Mouse (Mus musculus): Measurements from ENCODE around the gene Gm44503. TPM values are rescaled to one million over a fixed set of nuclear protein-coding genes. Genes with fewer than 3 reads are reported as not detected.
A peak's percentile ranks its signal among the peaks of the same experiment; 100 is the strongest.

The Gm44503 gene
- polyA plus RNA-seq (2015; fragmentation: Nextera tagmentation; extraction: Ambion mirVana) = not detected in 2 replicates

DNA sequence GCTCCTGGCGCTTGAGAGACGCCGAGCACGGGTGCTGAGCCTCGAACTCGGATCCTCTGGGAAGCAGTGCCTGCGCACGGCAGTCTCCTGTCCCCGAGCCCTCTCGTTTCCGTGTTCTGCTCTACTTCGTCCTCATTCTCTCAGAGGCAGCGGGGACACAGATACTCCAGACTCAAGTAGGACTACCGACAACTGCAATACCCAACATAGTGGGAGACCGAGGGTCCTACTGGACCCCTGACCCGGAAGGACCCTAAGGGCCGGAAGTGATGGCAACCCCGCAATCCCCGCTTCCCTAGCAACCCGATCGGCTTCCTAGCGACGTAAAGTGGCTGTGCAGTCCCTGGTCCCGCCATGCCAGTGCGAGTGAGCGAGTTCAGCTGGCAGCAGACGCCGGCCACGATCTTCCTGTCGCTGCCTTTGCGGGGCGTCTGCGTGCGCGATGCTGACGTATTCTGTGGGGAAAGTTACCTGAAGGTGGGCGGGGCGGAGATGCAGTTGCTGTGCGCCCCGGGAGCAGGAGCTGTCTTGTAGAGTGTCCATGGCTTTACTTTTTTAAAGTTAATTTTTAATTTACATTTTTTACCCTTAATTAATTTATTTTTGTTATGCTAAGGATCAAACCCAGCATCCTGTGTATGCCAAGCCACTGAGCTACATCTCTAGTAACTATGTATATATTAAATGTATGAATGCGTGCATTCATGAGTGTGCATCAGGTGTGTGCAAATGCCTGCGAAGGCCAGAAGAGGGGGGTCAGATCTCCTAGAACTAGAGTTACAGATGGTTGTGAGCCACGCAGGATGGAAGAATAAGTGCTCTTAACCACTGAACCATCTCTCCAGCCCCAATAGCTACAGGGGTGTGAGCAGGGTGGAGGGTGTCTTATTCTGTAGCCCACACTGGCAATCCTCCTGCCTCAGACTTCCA, at the start of gene Gm44503, which contains the start of gene Dyx1c1:
Gm44503 (plus strand) TSS at position 332 of the 930 bp plus-strand sequence.
Dyx1c1 (plus strand) TSS at position 265 of the 930 bp plus-strand sequence.
- Histone ChIP-seq H3K4me3 (peak within 1 kb of the TSS; percentile 56), H3K27ac (replicated peaks) (peak within 1 kb of the TSS; percentile 74), H3K4me1 (replicated peaks) (peaks cover 13% of the 10 kb centered on the region), H3K9me3 (no peaks in the 10 kb centered on the region), H3K4me2 (peak within 1 kb of the TSS; percentile 62), H3K27me3 (no peaks in the 10 kb centered on the region), H3K9ac (peak within 1 kb of the TSS; percentile 36), H3K36me3 (no peaks in the 10 kb centered on the region)
- peak; percentile 97 for ATAC-seq (ENCODE audit: low FRiP score, low read depth)
- 1% methylated on average over 43 of the region's 43 CpGs for WGBS

DNA sequence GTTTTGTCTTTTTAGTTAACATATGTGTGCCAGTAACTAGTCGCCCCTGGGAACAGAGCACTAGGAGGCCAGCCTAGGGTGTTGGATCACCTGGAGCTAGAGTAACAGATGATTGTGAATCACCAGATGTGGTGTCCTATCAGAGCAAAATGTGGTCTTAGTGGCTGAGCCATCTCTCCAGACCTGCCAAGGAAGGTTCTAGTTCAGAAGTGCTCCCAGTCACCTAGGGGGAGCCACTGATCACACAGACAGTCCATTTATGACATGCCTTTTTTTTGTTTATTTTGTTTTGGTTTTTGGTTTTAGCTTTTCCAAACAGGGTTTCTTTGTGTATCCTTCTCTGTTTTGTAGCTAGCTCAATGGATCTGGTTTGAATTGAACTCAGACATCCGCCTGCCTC, 47.3 kb upstream of the Gm44503 start:
- ATAC-seq (ENCODE audit: low FRiP score, low read depth) = no peak
- WGBS = 90% methylated on average over 2 of the region's 2 CpGs

DNA sequence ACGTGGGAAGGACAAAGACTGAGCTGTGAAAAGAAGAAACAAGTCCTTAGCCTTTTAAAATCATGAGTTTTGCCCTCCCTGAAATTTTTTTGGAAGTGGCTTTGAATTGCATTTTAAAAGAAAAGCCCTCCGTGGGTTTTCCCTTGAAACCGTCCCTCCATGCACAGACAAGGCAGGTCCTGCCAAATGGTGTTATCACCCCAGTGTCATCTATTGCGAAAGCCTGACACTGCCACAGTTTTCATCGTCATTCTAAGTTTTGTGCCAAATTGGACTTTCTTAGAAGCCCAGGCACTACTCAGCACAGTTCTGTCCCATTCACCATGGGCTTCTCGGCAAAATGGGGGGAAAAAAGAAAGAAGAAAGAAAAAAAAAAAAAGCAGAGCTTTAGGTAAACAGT, 45.1 kb upstream of the Gm44503 start:
- Histone ChIP-seq H3K9ac (0 out of 2 replicates have a peak overlapping the region, but pooled peaks have one; percentile 4), H3K36me3 (no peaks in the 10 kb centered on the region), H3K27me3 (no peaks in the 10 kb centered on the region), H3K4me3 (no peak overlapping the region), H3K4me2 (no peak overlapping the region), H3K9me3 (no peaks in the 10 kb centered on the region), H3K27ac (replicated peaks) (no peak overlapping the region), H3K4me1 (replicated peaks) (no peaks in the 10 kb centered on the region)
- WGBS = 78% methylated on average over 6 of the region's 6 CpGs
- ATAC-seq (ENCODE audit: low FRiP score, low read depth) = no peak

More for the DNA sequence above, 47.3 kb upstream of the Gm44503 start:
- H3K9me3 ChIP-seq = no peaks in the 10 kb centered on the region
- no peak overlapping the region for H3K4me2 ChIP-seq
- no peak overlapping the region for H3K27ac ChIP-seq (replicated peaks)
- no peaks in the 10 kb centered on the region for H3K36me3 ChIP-seq
- no peaks in the 10 kb centered on the region; the same call in 1 of the 2 replicates for H3K4me1 ChIP-seq (replicated peaks)
- no peak overlapping the region for H3K4me3 ChIP-seq
- H3K27me3 ChIP-seq = no peaks in the 10 kb centered on the region
- no peak overlapping the region for H3K9ac ChIP-seq

DNA sequence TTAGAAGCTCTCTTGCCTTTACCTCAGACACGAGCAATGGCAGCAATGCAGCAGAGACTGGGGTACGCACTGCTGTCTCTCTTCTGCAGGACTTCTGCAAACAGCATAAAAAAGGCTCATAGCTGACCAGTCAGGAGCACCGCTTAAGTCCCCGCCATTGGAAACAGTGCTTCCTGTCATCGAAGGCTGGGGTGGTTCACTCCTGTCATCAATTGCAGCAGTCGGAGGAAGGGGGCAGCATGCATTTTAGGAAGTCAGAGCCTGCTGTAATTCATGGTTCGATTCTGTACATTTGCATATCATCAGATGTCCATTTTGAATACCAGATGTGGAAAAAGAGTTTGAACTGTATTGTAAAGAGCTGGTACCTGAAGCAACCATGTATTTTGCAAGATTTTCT, 42.9 kb upstream of the Gm44503 start:
- Histone ChIP-seq H3K27ac (replicated peaks) (no peak overlapping the region), H3K36me3 (no peaks in the 10 kb centered on the region), H3K4me1 (replicated peaks) (no peaks in the 10 kb centered on the region), H3K9me3 (no peaks in the 10 kb centered on the region), H3K27me3 (no peaks in the 10 kb centered on the region), H3K4me3 (no peak overlapping the region), H3K9ac (no peak overlapping the region), H3K4me2 (no peak overlapping the region)
- WGBS = 75% methylated on average over 7 of the region's 7 CpGs
- no peak for ATAC-seq (ENCODE audit: low FRiP score, low read depth)

DNA sequence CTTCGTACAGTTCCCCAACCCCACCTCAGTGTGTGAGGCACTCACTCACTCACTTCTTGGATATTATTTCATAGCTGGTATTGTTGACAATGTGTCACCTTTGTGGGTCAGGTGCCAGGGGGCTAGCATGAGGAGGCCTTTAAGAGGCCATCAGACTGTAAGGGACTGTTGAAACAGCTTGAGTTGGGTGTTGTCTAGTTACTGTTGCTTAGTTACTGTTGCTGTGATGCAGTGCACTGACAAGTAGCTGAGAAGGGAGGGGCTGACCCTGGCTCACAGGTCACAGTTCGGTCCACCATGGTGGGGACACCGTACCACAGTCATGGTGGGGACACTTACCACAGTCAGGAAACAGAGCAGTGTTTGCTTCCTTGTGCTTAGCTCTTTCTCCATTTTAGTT, 35.6 kb upstream of the Gm44503 start:
- ATAC-seq (ENCODE audit: low FRiP score, low read depth) = no peak
- H3K4me3 ChIP-seq = no peak overlapping the region

DNA sequence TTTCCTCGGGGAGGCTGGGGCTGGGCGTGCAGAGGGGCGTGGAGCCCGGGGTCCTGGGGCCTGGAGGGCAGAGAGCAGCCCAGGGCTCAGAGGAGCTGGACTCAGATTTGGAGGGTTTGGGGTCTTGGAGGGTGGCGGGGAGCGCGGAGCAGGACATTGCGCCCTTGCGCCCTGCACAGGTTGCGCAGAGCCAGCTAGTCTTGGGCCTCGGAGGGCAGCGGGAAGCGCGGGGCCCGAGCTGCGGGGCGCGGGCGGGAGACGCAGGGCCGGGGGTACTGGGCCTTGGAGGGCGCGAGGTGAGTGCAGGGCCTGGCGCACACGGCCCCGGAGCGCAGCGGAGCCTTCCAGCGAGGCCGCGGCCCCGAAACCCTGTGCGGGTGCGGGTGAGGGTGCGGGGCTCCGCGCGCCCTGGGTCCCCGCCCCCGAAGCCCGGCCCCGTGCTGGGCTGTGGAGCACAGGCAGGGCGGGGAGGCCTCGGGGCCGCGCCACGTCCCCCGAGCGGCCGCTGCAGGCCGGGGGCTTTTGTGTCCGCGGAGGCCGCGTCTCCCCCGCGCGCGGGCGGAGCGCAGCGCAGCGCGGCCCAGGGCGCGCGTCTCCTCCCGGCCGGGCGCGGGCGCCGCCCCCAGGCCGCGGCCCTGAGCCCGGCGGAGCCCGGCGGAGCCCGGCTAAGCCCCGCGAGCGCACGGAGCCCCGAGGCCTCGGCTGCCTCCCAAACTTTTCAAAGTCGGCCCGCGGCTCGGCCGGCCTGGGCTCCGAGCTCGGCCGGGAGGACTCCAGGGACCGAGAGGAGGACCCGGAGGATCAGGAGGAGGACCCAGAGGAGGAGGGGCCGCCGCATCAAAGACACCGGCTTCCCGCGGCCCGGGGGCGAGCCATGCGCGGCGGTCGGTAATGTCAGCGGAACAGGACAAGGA, 33.4 kb upstream of the Gm44503 start, which contains the start of gene Pygo1:
Pygo1 (plus strand) TSS at position 625 of the 914 bp plus-strand sequence.
- WGBS = under 1% methylated on average over 57 of the region's 108 CpGs
- Histone ChIP-seq H3K9me3 (no peaks in the 10 kb centered on the region), H3K9ac (peak within 1 kb of the TSS; percentile 72), H3K4me2 (peak within 1 kb of the TSS; percentile 91), H3K27me3 (no peaks in the 10 kb centered on the region), H3K36me3 (no peaks in the 10 kb centered on the region), H3K27ac (replicated peaks) (peak within 1 kb of the TSS; percentile 84), H3K4me3 (peak within 1 kb of the TSS; percentile 53), H3K4me1 (replicated peaks) (peaks cover 27% of the 10 kb centered on the region)
- peak; percentile 82 for ATAC-seq (ENCODE audit: low FRiP score, low read depth)

More for the DNA sequence above, 35.6 kb upstream of the Gm44503 start:
- no peaks in the 10 kb centered on the region for H3K36me3 ChIP-seq
- peaks cover 25% of the 10 kb centered on the region for H3K4me1 ChIP-seq (replicated peaks)
- H3K27ac ChIP-seq (replicated peaks) = no peak overlapping the region
- no peak overlapping the region for H3K4me2 ChIP-seq
- no peak overlapping the region for H3K9ac ChIP-seq
- no peaks in the 10 kb centered on the region for H3K9me3 ChIP-seq
- no peaks in the 10 kb centered on the region for H3K27me3 ChIP-seq
- WGBS = 70% methylated on average over 3 of the region's 3 CpGs

GRCm38 (mm10) chr9:72925935-72926258, 32.8 kb upstream of the Gm44503 start:
- ATAC-seq (ENCODE audit: low FRiP score, low read depth) = no peak; the same call in 1 of the 2 replicates
- under 1% methylated on average over 19 of the region's 20 CpGs for WGBS
- peak overlapping the region; percentile 72 for H3K9ac ChIP-seq
- H3K4me2 ChIP-seq = peak overlapping the region; percentile 91
- H3K27ac ChIP-seq (replicated peaks) = peak overlapping the region; percentile 84
- H3K4me1 ChIP-seq (replicated peaks) = peaks cover 27% of the 10 kb centered on the region
- H3K4me3 ChIP-seq = peak overlapping the region; percentile 53
- H3K27me3 ChIP-seq = no peaks in the 10 kb centered on the region
- no peaks in the 10 kb centered on the region for H3K36me3 ChIP-seq
- no peaks in the 10 kb centered on the region for H3K9me3 ChIP-seq

DNA sequence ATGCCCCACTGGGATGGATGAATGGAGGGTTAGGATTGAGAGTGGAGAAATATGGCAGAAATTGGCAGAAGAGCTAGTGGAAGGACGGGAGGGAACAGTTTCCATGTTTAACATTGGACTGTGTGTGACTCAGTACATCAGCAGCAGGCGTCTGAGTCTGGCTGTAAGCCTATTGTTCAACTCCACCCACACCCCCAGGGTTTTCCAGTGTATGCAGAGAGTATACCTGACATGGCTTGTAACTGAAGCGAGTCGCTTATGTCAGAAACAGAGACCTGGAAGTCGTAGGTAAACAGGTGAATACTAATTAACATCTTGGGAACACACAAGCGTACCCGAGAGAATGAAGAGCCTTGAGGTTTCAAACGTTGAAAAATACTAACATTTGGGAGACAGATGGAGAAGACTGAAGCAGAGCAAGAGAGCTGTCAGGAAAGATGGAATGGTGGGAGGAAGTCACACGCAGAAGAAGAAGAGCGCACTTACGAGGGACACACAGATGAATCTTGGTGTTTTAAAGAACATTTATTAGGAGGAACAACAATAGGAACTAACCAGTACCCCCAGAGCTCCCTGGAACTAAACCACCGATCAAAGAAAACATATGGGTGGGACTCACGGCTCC, 27.4 kb upstream of the Gm44503 start:
- no peak for ATAC-seq (ENCODE audit: low FRiP score, low read depth)
- Histone ChIP-seq H3K27me3 (no peaks in the 10 kb centered on the region), H3K9me3 (no peaks in the 10 kb centered on the region), H3K4me3 (no peak overlapping the region), H3K36me3 (no peaks in the 10 kb centered on the region), H3K4me1 (replicated peaks) (peaks cover 20% of the 10 kb centered on the region), H3K9ac (no peak overlapping the region), H3K4me2 (no peak overlapping the region), H3K27ac (replicated peaks) (no peak overlapping the region)
- WGBS = 79% methylated on average over 13 of the region's 13 CpGs

- ATAC-seq (ENCODE audit: low FRiP score, low read depth) = no peak
- Histone ChIP-seq H3K9ac (no peak overlapping the region), H3K27me3 (no peaks in the 10 kb centered on the region), H3K4me1 (replicated peaks) (no peaks in the 10 kb centered on the region), H3K27ac (replicated peaks) (no peak overlapping the region), H3K9me3 (no peaks in the 10 kb centered on the region), H3K4me2 (no peak overlapping the region), H3K36me3 (no peaks in the 10 kb centered on the region), H3K4me3 (no peak overlapping the region)
- 84% methylated on average over 4 of the region's 4 CpGs for WGBS
Observed at GRCm38 (mm10) chr9:72935309-72935708, 23.3 kb upstream of the Gm44503 start.

GRCm38 (mm10) chr9:72936301-72936700, 22.4 kb upstream of the Gm44503 start:
- WGBS = 74% methylated on average over 2 of the region's 2 CpGs
- no peaks in the 10 kb centered on the region for H3K36me3 ChIP-seq
- no peak for ATAC-seq (ENCODE audit: low FRiP score, low read depth)
- H3K27me3 ChIP-seq = no peaks in the 10 kb centered on the region
- no peaks in the 10 kb centered on the region for H3K9me3 ChIP-seq
- no peak overlapping the region for H3K4me2 ChIP-seq
- no peaks in the 10 kb centered on the region for H3K4me1 ChIP-seq (replicated peaks)
- no peak overlapping the region for H3K9ac ChIP-seq
- H3K4me3 ChIP-seq = no peak overlapping the region
- H3K27ac ChIP-seq (replicated peaks) = 0 out of 2 replicates have a peak overlapping the region, but pooled peaks have one; percentile 3

DNA sequence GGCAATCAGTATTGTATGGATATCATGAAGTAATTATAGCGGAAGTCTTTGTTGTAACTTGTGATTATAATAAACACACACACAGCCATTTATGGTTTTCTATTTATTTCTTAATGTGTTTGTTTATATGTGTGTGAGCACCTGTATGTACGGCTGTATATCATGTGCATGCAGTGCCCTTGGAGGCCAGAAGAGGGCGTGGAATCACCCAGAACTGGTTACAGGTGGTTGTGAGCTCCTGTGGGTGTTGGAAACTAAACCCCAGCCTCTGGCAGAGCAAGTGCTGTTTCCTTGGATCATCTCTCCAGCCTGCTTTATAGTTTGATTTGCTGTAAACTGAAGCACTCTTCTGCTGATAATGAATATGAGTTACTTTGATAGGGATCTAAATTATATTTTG, 15.2 kb upstream of the Gm44503 start:
- H3K9ac ChIP-seq = no peak overlapping the region
- H3K27ac ChIP-seq (replicated peaks) = no peak overlapping the region
- H3K4me3 ChIP-seq = no peak overlapping the region
- no peak overlapping the region for H3K4me2 ChIP-seq
- H3K4me1 ChIP-seq (replicated peaks) = no peaks in the 10 kb centered on the region
- peaks cover 27% of the 10 kb centered on the region for H3K36me3 ChIP-seq
- no peak for ATAC-seq (ENCODE audit: low FRiP score, low read depth)
- 60% methylated on average over 3 of the region's 3 CpGs for WGBS
- H3K9me3 ChIP-seq = 0 out of 2 replicates have a peak, but pooled peaks cover 6% of the 10 kb centered on the region
- H3K27me3 ChIP-seq = no peaks in the 10 kb centered on the region

Measured in hindbrain, embryonic 15.5 days (tissue).